Mouse (Mus musculus): ENCODE measurements at regions not wholly inside any gene's neighbourhood (a gene's known extent, or its start where the extent isn't known, plus 50 kb on each side); places are given as distances from the start of the nearest gene placed in this dataset.

DNA sequence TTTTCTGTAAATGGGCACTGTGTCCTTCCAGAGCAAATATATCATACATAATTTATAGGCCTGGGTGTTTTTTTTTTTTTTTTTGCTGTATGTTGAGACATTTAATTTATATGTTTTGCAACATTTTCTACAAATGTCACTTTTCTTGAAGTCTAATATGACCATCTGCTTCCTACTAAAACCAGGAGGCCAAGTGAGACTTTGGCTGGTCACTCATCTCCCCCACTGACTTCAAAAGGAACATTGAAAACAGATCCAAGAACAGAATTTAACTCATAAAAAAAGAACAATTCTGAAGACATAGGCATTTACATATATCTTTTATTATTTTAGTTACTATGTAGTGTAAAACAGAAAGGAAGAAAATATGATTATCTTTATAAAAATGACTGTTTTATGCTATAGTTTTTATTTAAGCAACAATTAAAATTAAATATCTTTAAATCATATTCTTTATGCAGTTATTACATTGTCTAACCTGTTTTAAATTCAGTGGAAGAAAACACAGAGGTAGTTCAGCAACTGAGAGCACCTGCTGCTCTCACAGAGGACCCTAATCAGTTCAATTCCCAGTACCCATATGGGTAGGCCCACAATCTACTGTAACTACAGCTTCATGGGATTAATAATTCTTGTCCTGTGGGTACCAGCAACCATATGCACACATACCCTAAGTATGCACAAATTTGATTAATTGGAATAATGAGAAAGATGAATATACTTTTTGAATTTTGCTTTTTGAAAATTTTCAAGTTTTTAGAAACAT lies 592.5 kb downstream of the Etv1 start:
- DNase-seq = no peak

DNA sequence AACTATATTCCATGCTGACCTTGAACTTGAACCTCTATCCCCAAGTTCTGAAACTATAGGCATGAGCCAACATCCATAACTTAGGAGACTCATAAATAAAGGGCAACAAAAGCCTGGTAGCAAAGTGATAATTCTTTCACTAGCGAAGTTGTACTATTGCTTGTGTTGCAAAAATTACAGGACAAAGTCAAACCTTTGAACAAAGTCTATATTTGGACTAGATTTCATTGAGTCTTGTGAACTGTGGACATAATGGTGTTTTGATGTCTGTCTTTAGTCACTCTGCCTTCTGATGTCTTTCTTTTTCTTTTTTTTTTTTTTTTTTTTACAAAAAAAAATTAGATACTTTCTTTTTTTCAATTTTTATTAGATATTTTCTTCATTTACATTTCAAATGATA lies 594.5 kb downstream of the Etv1 start:
- DNase-seq = no peak
